Mouse (Mus musculus): ENCODE results near the gene Sgtb.

GRCm38 (mm10) chr13:104072351-104072750 lies 37.2 kb upstream of the Sgtb start:
- no peak for TF ChIP-seq POLR2A (IDR thresholded peaks at IDR 0.05; ENCODE audit: control insufficient read depth, extremely low read depth, insufficient read depth, low read length, poor library complexity)
- TF ChIP-seq CTCF (IDR thresholded peaks at IDR 0.05; ENCODE audit: borderline replicate concordance, control insufficient read depth, extremely low read depth, insufficient read depth, low read length, poor library complexity), result no peak

All from thymus, adult 2 months (tissue).